Mouse (Mus musculus) kidney, adult 8-10 months (tissue): ENCODE results near the gene Fmo1.

Experiments
- DNase-seq, 2 experiments: peaks; one replicate each; pipeline ENCODE4 v3.0.0; 2022

Fmo1 gene

GRCm38 (mm10) chr1:162866280-162866681 lies at the start of gene Fmo1:
Fmo1 (minus strand) TSS chr1:162866610.
- no peak for DNase-seq

- DNase-seq, result no peak
Measured at GRCm38 (mm10) chr1:162914932-162915556, 48.6 kb upstream of the Fmo1 start.

GRCm38 (mm10) chr1:162912085-162912484 lies 45.7 kb upstream of the Fmo1 start:
- DNase-seq, result no peak

GRCm38 (mm10) chr1:162901879-162902278 lies 35.5 kb upstream of the Fmo1 start:
- no peak for DNase-seq

- peak; percentile 68 to 70 for DNase-seq
Measured at GRCm38 (mm10) chr1:162897838-162898811, 31.7 kb upstream of the Fmo1 start, which contains the start of gene Fmo2. Fmo2 (minus strand) TSS chr1:162898726.

GRCm38 (mm10) chr1:162895900-162896299 lies 29.5 kb upstream of the Fmo1 start:
- DNase-seq, result peak; percentile 66 to 79

GRCm38 (mm10) chr1:162893014-162893413 lies 26.6 kb upstream of the Fmo1 start:
- no peak for DNase-seq

- DNase-seq, result peak; percentile 56 to 72
Measured at GRCm38 (mm10) chr1:162891980-162892451, 25.6 kb upstream of the Fmo1 start.

GRCm38 (mm10) chr1:162888646-162889045 lies 22.2 kb upstream of the Fmo1 start:
- no peak for DNase-seq

- no peak for DNase-seq
Measured at GRCm38 (mm10) chr1:162887644-162888043, 21.2 kb upstream of the Fmo1 start.

- no peak for DNase-seq
Measured at GRCm38 (mm10) chr1:162886138-162886816, 19.9 kb upstream of the Fmo1 start.

GRCm38 (mm10) chr1:162882681-162883080 lies 16.3 kb upstream of the Fmo1 start:
- no peak for DNase-seq

- DNase-seq, result peak in 1 of 2 experiments; percentile 84
Measured at GRCm38 (mm10) chr1:162879595-162880369, 13.4 kb upstream of the Fmo1 start.

GRCm38 (mm10) chr1:162875091-162875490 lies 8.7 kb upstream of the Fmo1 start:
- no peak for DNase-seq

GRCm38 (mm10) chr1:162871701-162872311 lies 5.4 kb upstream of the Fmo1 start:
- peak; percentile 63 to 69 for DNase-seq

GRCm38 (mm10) chr1:162870978-162871377 lies 4.6 kb upstream of the Fmo1 start:
- DNase-seq, result no peak

GRCm38 (mm10) chr1:162867396-162867795 lies 986 bp upstream of the Fmo1 start:
- DNase-seq, result no peak

GRCm38 (mm10) chr1:162865493-162865830 lies 948 bp downstream of the Fmo1 start:
- DNase-seq, result no peak

- no peak for DNase-seq
Measured at GRCm38 (mm10) chr1:162864816-162865492, 1.5 kb downstream of the Fmo1 start.

- no peak for DNase-seq
Measured at GRCm38 (mm10) chr1:162864279-162864678, 2.1 kb downstream of the Fmo1 start.

- DNase-seq, result no peak
Measured at GRCm38 (mm10) chr1:162863579-162863978, 2.8 kb downstream of the Fmo1 start.
